1 mouse cellular context compared by ENCODE assay signal in genomic region chr7:15912183-15912582, GRCm38 (mm10).
TF ChIP-seq lines count a peak whose summit lies in the region.

No protein-coding gene starts in this region.

TF ChIP-seq in CH12.LX, 34 proteins besides CTCF, POLR2A, EP300 and RAD21:
- no peak for TF ChIP-seq JUND (conservative IDR thresholded peaks at IDR 0.05; ENCODE audit: low read depth, low read length)
- 0 out of 2 replicates have a peak, but pooled peaks have one; percentile 20 for TF ChIP-seq CHD2 (IDR thresholded peaks at IDR 0.05; ENCODE audit: low read length)
- peak; percentile 66 for TF ChIP-seq SMC3 (IDR thresholded peaks at IDR 0.05; ENCODE audit: low read depth, low read length)
- TF ChIP-seq MAX (IDR thresholded peaks at IDR 0.05; ENCODE audit: low read length): no peak
- no peak for TF ChIP-seq BHLHE40 (IDR thresholded peaks at IDR 0.05; ENCODE audit: low read depth, low read length)
- peak; percentile 40; the same call in 1 of the 2 replicates for TF ChIP-seq ELF1 (IDR thresholded peaks at IDR 0.05; ENCODE audit: low read depth, low read length)
- TF ChIP-seq MAZ (IDR thresholded peaks at IDR 0.05; ENCODE audit: low read depth, low read length): 0 out of 2 replicates have a peak, but pooled peaks have one; percentile 59
TF ChIP-seq in CH12.LX: peak in this region for 4.
